Mouse (Mus musculus): ENCODE results near the gene Gm34653. TPM values are rescaled to one million over a fixed set of nuclear protein-coding genes. Genes with fewer than 3 reads are reported as not detected.

The Gm34653 gene
- polyA plus RNA-seq, 1 experiment from 2014 or later = 0.06 TPM

DNA sequence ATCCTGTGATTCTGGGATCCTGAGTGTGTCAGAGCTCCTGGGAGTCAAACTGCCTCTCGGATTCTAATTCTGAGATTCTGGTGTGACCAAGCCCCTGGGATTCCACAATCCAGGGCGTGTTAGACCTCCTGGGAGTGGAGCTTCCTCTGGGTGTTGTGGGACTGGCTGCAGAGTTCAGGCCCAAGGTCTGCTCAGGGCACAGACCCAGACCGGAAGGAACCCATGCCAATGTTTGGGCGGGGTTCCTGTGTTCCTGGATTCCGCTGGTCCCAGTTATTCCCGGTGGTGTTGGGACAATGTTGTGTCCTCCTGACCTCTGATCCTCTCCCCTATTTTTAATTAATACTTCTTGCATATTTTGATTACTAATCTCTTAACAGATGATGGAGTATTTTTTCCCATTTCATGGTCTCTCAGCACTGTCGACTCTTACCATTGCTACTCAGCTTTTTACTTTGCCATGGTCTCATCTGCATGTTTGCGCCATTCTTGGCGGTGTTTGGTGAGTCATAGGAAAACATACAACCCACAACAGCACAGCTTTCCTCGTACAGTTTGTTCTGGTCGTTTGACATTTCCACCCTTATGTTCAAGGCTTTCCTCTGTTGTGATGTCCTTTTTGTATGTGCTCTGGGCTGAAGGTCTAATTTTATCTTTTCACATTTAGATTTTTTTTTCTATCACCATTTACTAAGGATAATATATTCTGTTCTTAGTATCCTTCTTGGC, 10.6 kb downstream of the Gm34653 start:
- H3K27me3 ChIP-seq (ENCODE audit: insufficient read depth, low read length) = 0 out of 2 replicates have a peak, but pooled peaks cover under 1% of the 10 kb centered on the region
- no peak overlapping the region for H3K4me3 ChIP-seq (ENCODE audit: low read depth, low read length)
- no peak overlapping the region for H3K27ac ChIP-seq (ENCODE audit: low read depth)
- 63% methylated on average over 11 of the region's 11 CpGs for WGBS (ENCODE audit: insufficient replicate concordance)
- H3K9ac ChIP-seq (replicated peaks) = no peak overlapping the region
- H3K4me1 ChIP-seq (ENCODE audit: insufficient read depth) = no peaks in the 10 kb centered on the region
- H3K4me2 ChIP-seq (ENCODE audit: low read depth, low read length) = no peak overlapping the region
- DNase-seq (no peak), ATAC-seq (no peak)
- TF ChIP-seq CTCF (IDR thresholded peaks at IDR 0.05; ENCODE audit: low read depth) = no peak
- TF ChIP-seq EP300 (IDR thresholded peaks at IDR 0.05; ENCODE audit: low read depth) = 0 out of 2 replicates have a peak, but pooled peaks have one; percentile 21
- H3K36me3 ChIP-seq (replicated peaks; ENCODE audit: insufficient read depth, low read length) = no peaks in the 10 kb centered on the region
- no peaks in the 10 kb centered on the region for H3K9me3 ChIP-seq (ENCODE audit: low read length)

DNA sequence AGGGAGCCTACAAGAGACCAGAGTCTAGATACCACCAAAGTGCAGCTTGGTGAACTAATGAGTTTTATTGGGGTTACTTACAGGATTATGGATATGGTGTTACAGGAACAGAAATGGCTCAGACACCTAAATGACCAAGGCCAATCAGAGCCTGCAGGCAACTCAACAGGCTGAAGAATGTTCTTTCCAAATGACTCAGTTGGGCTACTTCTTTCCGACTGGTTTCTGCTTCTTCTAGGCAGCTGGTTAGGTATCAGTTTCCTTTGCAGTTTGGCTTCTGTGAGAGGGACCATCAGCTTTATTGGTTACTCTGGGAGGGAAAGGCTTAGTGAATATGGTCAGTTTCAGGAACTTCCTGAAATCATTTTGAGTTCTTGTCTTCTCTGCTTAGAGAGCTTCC, 14.9 kb downstream of the Gm34653 start:
- WGBS (ENCODE audit: insufficient replicate concordance) = 74% methylated on average over 1 of the region's 1 CpGs
- Histone ChIP-seq H3K27me3 (ENCODE audit: insufficient read depth, low read length) (no peaks in the 10 kb centered on the region), H3K36me3 (replicated peaks; ENCODE audit: insufficient read depth, low read length) (peaks cover 14% of the 10 kb centered on the region), H3K4me2 (ENCODE audit: low read depth, low read length) (no peak overlapping the region), H3K9ac (replicated peaks) (no peak overlapping the region), H3K9me3 (ENCODE audit: low read length) (no peaks in the 10 kb centered on the region), H3K4me3 (ENCODE audit: low read depth, low read length) (no peak overlapping the region), H3K27ac (ENCODE audit: low read depth) (no peak overlapping the region), H3K4me1 (ENCODE audit: insufficient read depth) (no peaks in the 10 kb centered on the region)
- TF ChIP-seq EP300 (IDR thresholded peaks at IDR 0.05; ENCODE audit: low read depth) (no peak), CTCF (IDR thresholded peaks at IDR 0.05; ENCODE audit: low read depth) (no peak)
- ATAC-seq = no peak
- DNase-seq = no peak

DNA sequence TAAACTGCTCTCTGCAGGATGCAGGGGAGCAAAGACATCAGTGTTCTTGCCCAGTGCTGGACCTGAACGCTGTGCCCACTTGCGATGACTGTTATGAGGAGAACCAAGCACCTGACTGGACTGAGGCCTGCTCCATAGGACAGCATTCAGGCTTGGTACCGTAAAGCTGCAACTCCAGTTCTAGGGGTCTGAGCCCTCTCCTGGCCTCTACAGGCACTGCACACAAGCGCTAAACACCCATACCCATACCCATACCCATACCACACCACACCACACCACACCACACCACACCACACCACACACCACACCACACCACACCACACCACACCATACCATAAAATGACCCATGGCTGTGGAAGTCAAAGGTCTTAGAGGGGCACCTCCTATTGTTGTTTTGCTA, 22.5 kb downstream of the Gm34653 start:
- H3K27me3 ChIP-seq (ENCODE audit: insufficient read depth, low read length) = no peaks in the 10 kb centered on the region
- TF ChIP-seq EP300 (IDR thresholded peaks at IDR 0.05; ENCODE audit: low read depth) (no peak), CTCF (IDR thresholded peaks at IDR 0.05; ENCODE audit: low read depth) (peak; percentile 56)
- H3K27ac ChIP-seq (ENCODE audit: low read depth) = no peak overlapping the region
- peak; percentile 26 for DNase-seq
- 94% methylated on average over 4 of the region's 4 CpGs for WGBS (ENCODE audit: insufficient replicate concordance)
- H3K4me2 ChIP-seq (ENCODE audit: low read depth, low read length) = no peak overlapping the region
- H3K4me3 ChIP-seq (ENCODE audit: low read depth, low read length) = no peak overlapping the region
- no peaks in the 10 kb centered on the region for H3K4me1 ChIP-seq (ENCODE audit: insufficient read depth)
- H3K9me3 ChIP-seq (ENCODE audit: low read length) = no peaks in the 10 kb centered on the region
- ATAC-seq = peak; percentile 35; the same call in 1 of the 2 replicates
- no peak overlapping the region for H3K9ac ChIP-seq (replicated peaks)
- H3K36me3 ChIP-seq (replicated peaks; ENCODE audit: insufficient read depth, low read length) = peaks cover 89% of the 10 kb centered on the region

DNA sequence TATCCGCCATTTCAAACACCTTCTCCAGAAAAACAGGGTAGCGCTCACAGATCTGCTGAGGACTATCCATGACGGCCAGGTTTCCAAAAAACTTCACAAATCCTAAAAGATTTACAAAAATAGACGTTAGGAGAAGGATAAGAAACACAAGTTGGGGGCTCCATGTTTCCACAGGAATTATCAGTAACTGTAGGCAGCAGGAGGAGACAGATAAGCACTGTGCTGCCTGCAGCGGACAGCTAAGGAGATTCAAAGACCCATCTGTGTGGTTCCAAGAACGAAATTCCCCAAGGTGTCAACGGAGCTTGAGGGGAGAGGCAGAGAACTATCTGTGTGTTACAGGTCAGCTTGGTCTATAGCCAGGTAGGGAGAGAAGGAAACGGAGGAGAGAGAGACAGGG, 24.9 kb downstream of the Gm34653 start:
- DNase-seq = no peak
- H3K27me3 ChIP-seq (ENCODE audit: insufficient read depth, low read length) = no peaks in the 10 kb centered on the region
- no peaks in the 10 kb centered on the region for H3K4me1 ChIP-seq (ENCODE audit: insufficient read depth)
- peaks cover 86% of the 10 kb centered on the region for H3K36me3 ChIP-seq (replicated peaks; ENCODE audit: insufficient read depth, low read length)
- no peak for TF ChIP-seq CTCF (IDR thresholded peaks at IDR 0.05; ENCODE audit: low read depth)
- 0 out of 2 replicates have a peak, but pooled peaks have one; percentile 31 for TF ChIP-seq EP300 (IDR thresholded peaks at IDR 0.05; ENCODE audit: low read depth)
- no peak overlapping the region for H3K27ac ChIP-seq (ENCODE audit: low read depth)
- H3K9ac ChIP-seq (replicated peaks) = no peak overlapping the region
- no peak overlapping the region for H3K4me2 ChIP-seq (ENCODE audit: low read depth, low read length)
- 0 out of 2 replicates have a peak, but pooled peaks have one; percentile 15 for ATAC-seq
- no peaks in the 10 kb centered on the region for H3K9me3 ChIP-seq (ENCODE audit: low read length)
- WGBS (ENCODE audit: insufficient replicate concordance) = 65% methylated on average over 8 of the region's 8 CpGs
- no peak overlapping the region for H3K4me3 ChIP-seq (ENCODE audit: low read depth, low read length)

DNA sequence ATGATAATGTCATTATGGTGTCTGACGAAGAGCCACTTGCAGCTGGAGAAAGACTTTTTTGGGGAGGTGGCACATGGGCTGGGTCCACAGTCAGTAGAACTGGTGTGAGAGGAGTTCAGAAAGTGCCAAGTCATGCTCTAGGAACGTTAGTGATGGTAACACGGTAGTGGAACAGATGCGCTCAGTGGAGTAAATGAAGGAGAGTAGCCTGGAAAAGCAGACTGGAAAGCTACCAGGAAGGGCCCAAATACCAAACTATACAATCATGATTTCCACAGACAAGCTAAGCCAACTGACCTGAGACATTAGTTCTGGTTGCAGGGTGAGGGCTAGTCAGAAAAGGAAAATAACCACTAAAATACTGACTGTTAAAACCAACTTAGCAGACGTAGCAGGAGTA, 36.9 kb downstream of the Gm34653 start:
- TF ChIP-seq EP300 (IDR thresholded peaks at IDR 0.05; ENCODE audit: low read depth) (no peak), CTCF (IDR thresholded peaks at IDR 0.05; ENCODE audit: low read depth) (no peak)
- Histone ChIP-seq H3K36me3 (replicated peaks; ENCODE audit: insufficient read depth, low read length) (peaks cover 18% of the 10 kb centered on the region), H3K27me3 (ENCODE audit: insufficient read depth, low read length) (no peaks in the 10 kb centered on the region), H3K4me1 (ENCODE audit: insufficient read depth) (peaks cover 19% of the 10 kb centered on the region), H3K9me3 (ENCODE audit: low read length) (no peaks in the 10 kb centered on the region), H3K4me3 (ENCODE audit: low read depth, low read length) (peak overlapping the region; percentile 75), H3K27ac (ENCODE audit: low read depth) (peak overlapping the region; percentile 79), H3K9ac (replicated peaks) (peak overlapping the region; percentile 80), H3K4me2 (ENCODE audit: low read depth, low read length) (peak overlapping the region; percentile 82)
- 13% methylated on average over 5 of the region's 5 CpGs for WGBS (ENCODE audit: insufficient replicate concordance)
- ATAC-seq (peak; percentile 49), DNase-seq (peak; percentile 41)

DNA sequence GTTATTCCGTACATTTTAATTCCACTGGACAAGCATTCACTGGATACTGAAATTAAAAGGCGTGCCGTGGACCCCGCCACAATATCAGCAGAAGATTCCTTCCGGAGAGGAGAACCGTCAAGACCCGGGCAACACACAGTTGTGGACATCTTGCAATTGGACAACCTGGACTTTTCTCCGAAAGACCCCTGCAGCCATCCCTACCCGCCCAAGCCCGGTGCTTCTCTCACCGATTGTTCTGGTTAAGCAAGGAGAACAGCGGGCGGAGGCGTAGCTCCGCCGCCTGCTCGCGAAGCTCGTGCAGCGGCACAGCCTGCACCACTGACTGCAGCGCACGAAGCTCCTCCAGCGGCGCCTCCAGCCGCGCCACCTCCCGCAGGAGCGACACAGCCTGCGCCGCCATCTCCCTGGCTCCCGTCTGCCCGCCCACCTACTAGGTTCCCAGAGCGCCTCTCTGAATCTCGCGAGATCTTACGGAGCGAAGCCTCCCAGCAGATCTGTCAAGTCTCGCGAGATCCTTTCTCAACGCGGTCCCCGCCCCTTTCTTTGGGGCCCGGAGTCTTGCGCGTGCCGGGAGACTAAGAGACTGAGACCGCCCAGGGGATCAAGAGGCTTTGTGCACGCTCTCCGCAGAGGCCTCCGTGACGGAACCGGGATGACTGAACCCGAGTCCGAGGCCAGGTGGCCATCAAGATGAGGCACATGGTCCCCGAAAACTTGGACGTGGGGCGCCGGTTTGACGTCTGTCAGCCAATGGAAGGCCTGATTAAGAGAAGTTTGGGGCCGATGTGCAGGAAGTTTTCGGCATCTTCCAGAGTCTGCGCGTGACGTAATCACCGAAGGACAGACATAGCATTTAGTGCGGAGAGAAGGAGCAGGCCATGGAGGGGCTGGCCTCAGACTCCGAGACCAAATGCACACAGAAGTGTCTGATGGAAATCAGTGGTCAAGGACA, 38.0 kb downstream of the Gm34653 start:
- WGBS (ENCODE audit: insufficient replicate concordance) = under 1% methylated on average over 67 of the region's 67 CpGs
- Histone ChIP-seq H3K27me3 (ENCODE audit: insufficient read depth, low read length) (no peaks in the 10 kb centered on the region), H3K9me3 (ENCODE audit: low read length) (no peaks in the 10 kb centered on the region), H3K27ac (ENCODE audit: low read depth) (peak overlapping the region; percentile 79), H3K9ac (replicated peaks) (peak overlapping the region; percentile 80), H3K4me1 (ENCODE audit: insufficient read depth) (peaks cover 19% of the 10 kb centered on the region), H3K4me3 (ENCODE audit: low read depth, low read length) (peak overlapping the region; percentile 75), H3K4me2 (ENCODE audit: low read depth, low read length) (peak overlapping the region; percentile 82), H3K36me3 (replicated peaks; ENCODE audit: insufficient read depth, low read length) (peaks cover 7% of the 10 kb centered on the region)
- TF ChIP-seq EP300 (IDR thresholded peaks at IDR 0.05; ENCODE audit: low read depth) (peak; percentile 96), CTCF (IDR thresholded peaks at IDR 0.05; ENCODE audit: low read depth) (no peak)
- peak; percentile 96 for ATAC-seq
- peak; percentile 97 for DNase-seq

Data from liver, postnatal 0 days (tissue).